Mouse (Mus musculus) liver (tissue): Measurements from ENCODE around the gene Dlgap3.

Source experiments
- DNase-seq: peaks from one replicate; pipeline ENCODE4 v3.0.0-alpha.2; 2020; ENCODE audit warnings: mixed read lengths

The Dlgap3 gene

GRCm38 (mm10) chr4:127223755-127224154 is 54.8 kb downstream of the Dlgap3 start:
- no peak for DNase-seq

- DNase-seq, result no peak
Observed at GRCm38 (mm10) chr4:127224444-127225100, 55.6 kb downstream of the Dlgap3 start.

- no peak for DNase-seq
Observed at GRCm38 (mm10) chr4:127226067-127226466, 57.1 kb downstream of the Dlgap3 start.

- no peak for DNase-seq
Observed at GRCm38 (mm10) chr4:127227051-127227673, 58.2 kb downstream of the Dlgap3 start.

DNA sequence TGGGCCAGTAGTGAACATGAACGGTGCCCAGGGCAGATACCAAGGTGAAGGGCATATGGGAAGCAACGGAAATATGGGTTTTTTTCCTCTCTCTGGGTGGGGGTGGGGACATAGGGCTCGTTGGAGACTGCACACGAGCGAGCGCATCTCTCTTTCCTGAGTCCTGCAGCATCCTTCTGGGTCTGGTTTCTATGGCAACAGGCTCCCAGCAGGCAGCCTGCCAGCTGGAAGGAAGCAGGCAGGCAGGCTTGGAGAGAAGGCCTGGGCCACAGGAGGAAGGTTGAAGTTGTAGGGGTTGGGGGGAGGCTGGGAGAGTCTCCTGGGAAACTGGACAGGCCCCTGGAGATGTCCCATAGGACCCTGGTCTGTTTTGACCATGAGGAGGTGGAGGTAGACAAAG is 63.0 kb downstream of the Dlgap3 start:
- no peak for DNase-seq

- DNase-seq, result no peak
Observed at GRCm38 (mm10) chr4:127232551-127232950, 63.5 kb downstream of the Dlgap3 start.

GRCm38 (mm10) chr4:127233416-127234125 is 64.6 kb downstream of the Dlgap3 start:
- no peak for DNase-seq

GRCm38 (mm10) chr4:127235742-127236487 is 66.9 kb downstream of the Dlgap3 start:
- DNase-seq, result peak; percentile 83

GRCm38 (mm10) chr4:127236631-127237030 is 67.6 kb downstream of the Dlgap3 start:
- no peak for DNase-seq

- DNase-seq, result no peak
Observed at GRCm38 (mm10) chr4:127237271-127237670, 68.3 kb downstream of the Dlgap3 start.

- DNase-seq, result no peak
Observed at GRCm38 (mm10) chr4:127242696-127243095, 73.7 kb downstream of the Dlgap3 start.

DNA sequence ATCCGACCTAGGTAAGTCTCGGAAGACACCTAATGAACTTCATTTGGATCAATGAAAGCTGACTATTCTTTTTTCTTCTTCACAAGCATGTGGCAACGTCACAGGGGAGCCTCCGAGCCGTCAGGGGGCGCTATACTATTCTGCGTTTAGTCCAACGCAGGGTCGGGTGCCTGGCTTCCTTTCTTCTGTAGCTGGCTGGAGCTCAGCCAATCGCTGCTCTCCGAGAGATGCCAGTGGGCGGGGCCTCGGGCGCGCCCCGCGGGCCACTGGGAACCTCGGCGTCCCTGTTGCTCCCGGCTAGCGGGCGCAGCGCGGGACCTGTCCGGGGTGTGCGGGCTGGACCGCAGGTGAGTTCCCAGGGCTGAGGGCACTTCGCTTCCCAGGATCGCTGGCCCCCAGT is 74.5 kb downstream of the Dlgap3 start, which contains the start of gene Smim12:
Gene Smim12 (plus strand): TSS at position 233 of the 400 bp plus-strand sequence.
- DNase-seq, result peak; percentile 98

DNA sequence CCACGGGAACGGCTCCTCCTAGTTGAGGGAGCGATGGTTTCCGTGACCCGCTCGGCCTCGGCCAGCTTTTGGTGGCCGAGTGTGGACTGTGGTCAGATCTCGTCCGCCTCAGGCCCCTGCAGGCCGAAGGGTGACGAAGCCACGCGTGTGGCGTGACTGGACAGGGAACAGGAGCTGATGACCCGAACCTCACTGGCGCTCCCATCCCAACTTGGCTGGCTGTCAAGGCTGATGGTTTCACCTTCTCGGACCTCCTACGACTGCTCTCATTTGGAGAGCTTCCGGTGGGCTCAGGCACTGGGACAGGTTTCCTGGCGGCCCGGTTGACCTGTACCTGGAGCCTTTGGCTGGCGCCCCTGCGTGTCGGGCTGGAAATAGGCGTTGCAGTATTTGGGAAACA is 74.9 kb downstream of the Dlgap3 start:
- peak; percentile 28 for DNase-seq

- peak; percentile 87 for DNase-seq
Observed at GRCm38 (mm10) chr4:127249701-127250349, 80.8 kb downstream of the Dlgap3 start.

DNA sequence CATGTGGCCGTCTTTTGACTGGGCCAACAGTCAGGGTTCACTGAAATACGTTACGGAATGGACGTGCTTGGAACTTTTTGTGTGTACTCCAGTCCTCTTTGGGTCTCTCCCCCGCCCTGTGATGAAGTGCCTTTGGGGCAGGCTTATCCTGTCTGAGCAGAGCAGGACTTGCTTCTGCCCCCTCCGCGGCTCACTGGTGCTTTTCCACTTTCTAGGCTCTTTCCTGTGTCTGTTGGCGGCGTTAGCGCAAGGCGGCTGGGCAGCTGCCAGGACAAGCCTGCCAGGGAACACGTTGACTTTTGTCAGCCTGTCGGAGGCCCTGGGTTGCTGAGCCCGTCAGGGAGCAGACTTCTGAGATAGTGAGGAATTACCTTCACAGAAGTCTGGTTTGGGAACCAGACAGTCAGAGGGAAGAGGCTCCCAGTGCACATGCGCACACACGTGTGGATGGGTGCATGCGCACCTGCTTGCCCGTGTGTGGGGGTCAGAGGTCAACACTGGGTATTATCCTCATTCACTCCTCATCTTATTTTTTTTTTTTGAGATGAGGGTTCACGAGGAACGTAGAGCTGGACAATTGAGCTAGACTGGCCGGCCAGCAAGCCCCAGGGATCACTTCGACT is 83.1 kb downstream of the Dlgap3 start:
- DNase-seq, result peak; percentile 13

- no peak for DNase-seq
Observed at GRCm38 (mm10) chr4:127256739-127257138, 87.7 kb downstream of the Dlgap3 start.

GRCm38 (mm10) chr4:127258186-127258897 is 89.3 kb downstream of the Dlgap3 start:
- no peak for DNase-seq

- no peak for DNase-seq
Observed at GRCm38 (mm10) chr4:127261601-127262000, 92.6 kb downstream of the Dlgap3 start.

DNA sequence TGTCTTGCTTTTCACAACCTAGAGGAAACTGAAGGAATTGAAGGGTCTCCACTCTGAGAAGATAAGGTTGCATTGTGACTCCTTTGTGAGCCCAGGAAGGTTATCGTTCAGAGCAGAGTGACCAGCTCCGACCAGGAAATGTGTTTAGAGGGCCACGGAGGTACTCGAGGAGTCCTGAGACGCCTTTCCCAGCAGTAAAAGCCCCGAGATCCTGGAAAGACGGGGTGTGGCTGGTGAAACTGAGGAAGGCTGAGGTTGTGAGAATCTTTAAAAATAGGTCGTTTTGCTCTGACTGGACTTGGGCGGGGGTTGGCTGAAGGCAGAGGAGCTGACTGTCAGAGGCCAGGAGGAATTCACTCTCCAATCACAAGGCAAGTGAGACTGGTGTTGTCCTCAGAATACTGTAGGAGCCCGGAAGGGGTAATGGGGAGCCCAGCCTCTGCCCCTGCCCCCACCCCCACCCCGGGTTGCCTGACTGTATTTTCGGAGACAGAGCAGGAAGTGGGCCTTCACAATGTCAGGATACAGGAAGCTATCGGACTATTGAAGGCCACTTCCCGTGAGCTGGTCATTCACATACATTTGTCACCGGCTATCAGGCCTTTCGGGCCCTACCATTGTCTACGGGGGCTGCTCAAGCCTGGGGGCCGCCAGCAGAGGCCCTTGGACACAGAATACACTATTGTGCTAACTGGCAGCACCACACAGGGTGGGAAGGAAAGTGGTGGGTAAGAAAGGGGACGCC is 94.6 kb downstream of the Dlgap3 start:
- DNase-seq, result no peak

GRCm38 (mm10) chr4:127264183-127264554 is 95.2 kb downstream of the Dlgap3 start:
- no peak for DNase-seq
